Mouse (Mus musculus) CH12.LX (cell line): Measurements from ENCODE around the gene Dusp27. TPM values are rescaled to one million over a fixed set of nuclear protein-coding genes. Genes with fewer than 3 reads are reported as not detected.

ENCODE experiments used
- DNase-seq: peaks from one replicate; pipeline ENCODE4 v3.0.0-alpha.2; 2013; ENCODE audit errors: extremely low read depth
- H3K27ac ChIP-seq: 2 replicates; pipeline ENCODE4 v1.5.1; 2012; ENCODE audit warnings: low read depth, mild to moderate bottlenecking, control low read depth, moderate library complexity; ENCODE audit not compliant: insufficient read depth
- H3K27me3 ChIP-seq: replicated peaks from 2 replicates; pipeline ENCODE3; 2012; ENCODE audit warnings: inconsistent platforms
- H3K36me3 ChIP-seq, 2 experiments: replicated peaks in 1 of 2; 2 replicates each; pipeline versions ENCODE3 to v1.6.1; 2012; ENCODE audit warnings: inconsistent platforms in 1 of 2, low read length in 1 of 2, mild to moderate bottlenecking in 1 of 2, mixed read lengths in 1 of 2, moderate library complexity in 1 of 2; ENCODE audit not compliant: control insufficient read depth in 1 of 2, insufficient read depth in 1 of 2
- H3K4me1 ChIP-seq, 2 experiments: 2 replicates each; pipeline ENCODE4 v1.6.1; 2012; ENCODE audit warnings: inconsistent platforms in 1 of 2, moderate library complexity in 1 of 2; ENCODE audit not compliant: insufficient read depth in 2 of 2, control insufficient read depth in 1 of 2
- H3K4me2 ChIP-seq: 2 replicates; pipeline ENCODE4 v1.6.1; 2012; ENCODE audit warnings: low read depth, mild to moderate bottlenecking, control low read depth; ENCODE audit not compliant: poor library complexity, insufficient read depth, severe bottlenecking
- H3K4me3 ChIP-seq, 3 experiments: fragments of 150-350 bp in 1 of 3; sonication (generic) in 1 of 3; replicated peaks in 1 of 3; 2 replicates each; pipeline versions ENCODE3 to v1.5.1; 2011 to 2012; ENCODE audit warnings: low read depth in 2 of 3, low read length in 2 of 3, mild to moderate bottlenecking in 2 of 3, moderate library complexity in 2 of 3, control low read depth in 1 of 3, improper control_type of control experiment in 1 of 3, inconsistent platforms in 1 of 3, mixed read lengths in 1 of 3; ENCODE audit not compliant: poor library complexity in 1 of 3
- H3K79me2 ChIP-seq: replicated peaks from 2 replicates; pipeline ENCODE4 v1.6.1; 2012; ENCODE audit warnings: mild to moderate bottlenecking, moderate library complexity; ENCODE audit not compliant: control insufficient read depth, poor library complexity, insufficient read depth, severe bottlenecking; ENCODE audit errors: extremely low read depth
- H3K9ac ChIP-seq: 2 replicates; pipeline ENCODE4 v1.6.1; 2012; ENCODE audit warnings: low read depth, mild to moderate bottlenecking, control low read depth, moderate library complexity; ENCODE audit not compliant: insufficient read depth
- H3K9me3 ChIP-seq: replicated peaks from 2 replicates; pipeline ENCODE3; 2012; ENCODE audit warnings: low read length, inconsistent platforms, mixed read lengths
- BHLHE40 ChIP-seq: IDR thresholded peaks from 2 replicates; pipeline ENCODE4 v1.6.1; 2011; ENCODE audit warnings: mild to moderate bottlenecking, low read depth, low read length, improper control_type of control experiment
- CHD1 ChIP-seq: IDR thresholded peaks from 2 replicates; pipeline ENCODE4 v1.6.1; 2012; ENCODE audit warnings: low read depth, low read length, improper control_type of control experiment, inconsistent platforms
- CHD2 ChIP-seq: IDR thresholded peaks from 2 replicates; pipeline ENCODE4 v1.6.1; 2011; ENCODE audit warnings: low read length, improper control_type of control experiment
- CTCF ChIP-seq, 2 experiments: IDR thresholded peaks in 1 of 2; conservative IDR thresholded peaks in 1 of 2; 2 replicates each; pipeline ENCODE4 v1.5.1; 2011 to 2012; ENCODE audit warnings: low read depth in 2 of 2, low read length in 2 of 2, improper control_type of control experiment in 1 of 2, inconsistent platforms in 1 of 2, mild to moderate bottlenecking in 1 of 2, moderate library complexity in 1 of 2
- ELF1 ChIP-seq: IDR thresholded peaks from 2 replicates; pipeline ENCODE4 v1.6.1; 2014; ENCODE audit warnings: low read depth, mild to moderate bottlenecking, inconsistent platforms, low read length, improper control_type of control experiment
- EP300 ChIP-seq: IDR thresholded peaks from 2 replicates; pipeline ENCODE4 v1.6.1; 2011; ENCODE audit warnings: low read length, improper control_type of control experiment
- IRF4 ChIP-seq: IDR thresholded peaks from 2 replicates; pipeline ENCODE4 v1.6.1; 2014; ENCODE audit warnings: low read depth, mild to moderate bottlenecking, inconsistent platforms, low read length, improper control_type of control experiment
- JUN ChIP-seq: IDR thresholded peaks from 2 replicates; pipeline ENCODE4 v1.6.1; 2011; ENCODE audit warnings: low read depth, mild to moderate bottlenecking, low read length, improper control_type of control experiment, moderate library complexity; ENCODE audit not compliant: insufficient read depth
- MEF2A ChIP-seq: IDR thresholded peaks from 2 replicates; pipeline ENCODE4 v1.6.1; 2014; ENCODE audit warnings: low read depth, mild to moderate bottlenecking, inconsistent platforms, low read length, improper control_type of control experiment, borderline replicate concordance
- MYC ChIP-seq: IDR thresholded peaks from 2 replicates; pipeline ENCODE4 v1.6.1; 2011; ENCODE audit warnings: low read depth, mild to moderate bottlenecking, improper control_type of control experiment, low read length
- NELFE ChIP-seq: IDR thresholded peaks from 2 replicates; pipeline ENCODE4 v1.6.1; 2011; ENCODE audit warnings: low read depth, low read length, improper control_type of control experiment
- NRF1 ChIP-seq: IDR thresholded peaks from 2 replicates; pipeline ENCODE4 v1.6.1; 2014; ENCODE audit warnings: low read depth, mild to moderate bottlenecking, inconsistent platforms, low read length, improper control_type of control experiment, moderate library complexity
- TBP ChIP-seq: conservative IDR thresholded peaks from 2 replicates; pipeline ENCODE4 v1.6.1; 2011; ENCODE audit warnings: low read depth, low read length, improper control_type of control experiment
- TCF12 ChIP-seq: IDR thresholded peaks from 2 replicates; pipeline ENCODE4 v1.6.1; 2014; ENCODE audit warnings: low read depth, mild to moderate bottlenecking, inconsistent platforms, low read length, improper control_type of control experiment
- UBTF ChIP-seq: IDR thresholded peaks from 2 replicates; pipeline ENCODE4 v1.6.1; 2012; ENCODE audit warnings: low read depth, mild to moderate bottlenecking, inconsistent platforms, low read length, improper control_type of control experiment, moderate library complexity
- ZMIZ1 ChIP-seq: IDR thresholded peaks from 2 replicates; pipeline ENCODE4 v1.6.1; 2012; ENCODE audit warnings: low read depth, mild to moderate bottlenecking, inconsistent platforms, low read length, improper control_type of control experiment
- ZNF384 ChIP-seq: IDR thresholded peaks from 2 replicates; pipeline ENCODE4 v1.6.1; 2012; ENCODE audit warnings: low read depth, low read length, improper control_type of control experiment, inconsistent platforms
- dilution Hi-C: fragments of 300-500 bp; cut with MboI; formaldehyde crosslinking; loops from 2 replicates; pipeline ENCODE4 v1.14.3; 2020; ENCODE audit warnings: low sequenced_read_pairs; ENCODE audit not compliant: extremely low pct_unique_long_range_greater_than_20kb, extremely low pct_ligation_motif_present
- in situ Hi-C: fragments of 300-500 bp; cut with MboI; formaldehyde crosslinking; loops from 3 replicates; pipeline ENCODE4 v1.14.3; 2019; ENCODE audit warnings: low sequenced_read_pairs, low pct_ligation_motif_present, low pct_unique_long_range_greater_than_20kb, mixed read lengths
- polyA plus RNA-seq: library from polyadenylated mRNA; unstranded; fragments of >175 nt; gene quantifications from 2 replicates; pipeline ENCODE4 v1.2.1, GENCODE M21; 2012; ENCODE audit warnings: low read depth; ENCODE audit not compliant: insufficient read length
- total RNA-seq, 2 experiments: library from RNA; depleted of rRNA; stranded (reverse); fragments of 300-350 nt in 1 of 2; fragments of >200 nt in 1 of 2; gene quantifications; 2 replicates each; pipeline ENCODE4 v1.2.3; 2012 to 2014

Dusp27 gene
- total and polyA plus RNA-seq, 3 experiments = 0.06 TPM; not detected in 2

- dilution Hi-C loops (no loop called here), in situ Hi-C loops (no loop called here)
- Histone ChIP-seq H3K79me2 (no peaks in the 10 kb centered on the region), H3K36me3 (no peaks in the 10 kb centered on the region), H3K9ac (no peak overlapping the region), H3K9me3 (no peaks in the 10 kb centered on the region), H3K4me3 (no peak overlapping the region), H3K27ac (no peak overlapping the region), H3K4me2 (peak overlapping the region; percentile 13), H3K27me3 (peaks cover under 1% of the 10 kb centered on the region), H3K4me1 (peaks cover 3 to 32% of the 10 kb centered on the region in 2 experiments; a peak in 3 of 4 replicates)
- no peak for DNase-seq
- no peak for TF ChIP-seq MYC
- TF ChIP-seq MEF2A = peak; percentile 25; the same call in 1 of the 2 replicates
These were observed 21.7 kb upstream of the Dusp27 start for GRCm38 (mm10) chr1:166149441-166149840.

GRCm38 (mm10) chr1:166147657-166148056, 19.9 kb upstream of the Dusp27 start:
- no peaks in the 10 kb centered on the region for H3K27me3 ChIP-seq
- H3K4me1 ChIP-seq = peaks cover 3 to 22% of the 10 kb centered on the region in 2 experiments; a peak in 3 of 4 replicates
- DNase-seq = no peak
- H3K79me2 ChIP-seq = no peaks in the 10 kb centered on the region
- H3K27ac ChIP-seq = no peak overlapping the region
- H3K9me3 ChIP-seq = no peaks in the 10 kb centered on the region
- H3K9ac ChIP-seq = no peak overlapping the region
- H3K4me3 ChIP-seq = no peak overlapping the region
- in situ Hi-C loops = no loop called here
- TF ChIP-seq ELF1 (no peak), NELFE (no peak), TCF12 (no peak), CHD2 (no peak), MEF2A (no peak), TBP (no peak), BHLHE40 (no peak)
- TF ChIP-seq, all 38 proteins: peak for 0
- Histone ChIP-seq H3K4me2 (no peak overlapping the region), H3K36me3 (no peaks in the 10 kb centered on the region)
- dilution Hi-C loops = no loop called here

GRCm38 (mm10) chr1:166146626-166147025, 18.9 kb upstream of the Dusp27 start:
- no peak overlapping the region for H3K4me3 ChIP-seq
- peak; percentile 71; the same call in 1 of the 2 replicates for TF ChIP-seq EP300
- TF ChIP-seq ZNF384 = no peak
- TF ChIP-seq CTCF (conservative IDR thresholded peaks at IDR 0.05 in 1 of 2, IDR thresholded peaks at IDR 0.05 in 1 of 2; ENCODE audit: low read depth in 2 of 2, low read length in 2 of 2) = no peak
- peak; percentile 58 for TF ChIP-seq IRF4
- TF ChIP-seq CHD1 = no peak
- TF ChIP-seq NRF1 = no peak
- no peak for TF ChIP-seq ZMIZ1
- no peak for TF ChIP-seq JUN
- no peak for TF ChIP-seq UBTF
- in situ Hi-C loops = no loop called here
- DNase-seq = peak; percentile 56
- no peaks in the 10 kb centered on the region for H3K79me2 ChIP-seq
- no peaks in the 10 kb centered on the region for H3K27me3 ChIP-seq
- no peak overlapping the region for H3K4me2 ChIP-seq
- H3K27ac ChIP-seq = no peak overlapping the region
- no peaks in the 10 kb centered on the region for H3K36me3 ChIP-seq
- H3K9me3 ChIP-seq = no peaks in the 10 kb centered on the region
- H3K4me1 ChIP-seq = peaks cover 3 to 22% of the 10 kb centered on the region in 2 experiments; a peak in 3 of 4 replicates
- dilution Hi-C loops = no loop called here
- no peak overlapping the region for H3K9ac ChIP-seq
